Comparison of ENCODE assay signal across 16 mouse cellular contexts in the genomic region with DNA sequence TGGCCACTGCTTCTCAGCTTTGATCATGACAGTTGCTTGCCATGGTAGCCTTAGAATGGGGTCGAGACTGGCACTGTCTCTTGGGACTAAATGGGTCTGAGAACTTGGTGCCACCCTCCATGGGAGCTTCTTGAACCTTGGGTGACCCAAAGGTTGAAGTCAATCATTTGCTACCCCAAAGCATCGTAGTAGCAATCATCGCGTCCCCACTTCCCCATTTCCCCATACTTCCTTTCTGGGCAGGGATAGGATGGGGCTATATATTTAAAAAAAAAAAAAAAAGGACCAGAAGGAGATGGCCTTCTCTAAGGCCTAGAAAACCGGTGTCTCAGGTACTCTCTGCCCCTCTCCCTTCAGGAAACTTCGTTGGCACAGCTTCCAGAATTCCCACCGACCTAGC.
"Had no signal": no experiment of that assay in that cellular context is flagged by ENCODE, and none has a peak within 500 bp of the region (broad histone marks: within the 10 kb centered on the region; RNA-seq: fewer than 3 reads in every experiment).

No protein-coding gene starts in this region.

- ATAC-seq: hindbrain, postnatal 0 days; intestine, embryonic 16.5 days; liver, embryonic 12.5 days had no signal

- DNase-seq: gastrocnemius, postnatal 14 days; gastrocnemius, postnatal 36 days; heart, adult 18-20 months; heart, postnatal 14 days; heart, postnatal 36 days; kidney, adult 11 months; kidney, adult 2 months; kidney, adult 9 months; kidney, postnatal 14 days; kidney, postnatal 36 days; layer of hippocampus, adult 9-11 months; layer of hippocampus, postnatal 36 days; left cerebral cortex, postnatal 4 days had no signal
